Mouse (Mus musculus) left cerebral cortex, postnatal 14 days (tissue): ENCODE data around the gene Rab31. TPM values are rescaled to one million over a fixed set of nuclear protein-coding genes. Genes with fewer than 3 reads are reported as not detected.

Experiments
- DNase-seq, 2 experiments: peaks; one replicate each; pipeline ENCODE4 v3.0.0; 2021 to 2022; ENCODE audit warnings: low spot score in 2 of 2, mixed read lengths in 1 of 2
- intact Hi-C: fragments of 180-260 bp; cut with DNase I; formaldehyde crosslinking; loops from one replicate; pipeline ENCODE4 v1.15.1; 2025
- total RNA-seq, 2 experiments: library from RNA; stranded (reverse); gene quantifications; 2 replicates each; pipeline ENCODE4 v1.2.3; 2021

The Rab31 gene
- total RNA-seq, 2 experiments from 2014 or later: 76.0 to 87.4 TPM

- no peak for DNase-seq
- intact Hi-C loops: no loop called here
Measured at GRCm38 (mm10) chr17:65742969-65743368, 29.6 kb downstream of the Rab31 start.

GRCm38 (mm10) chr17:65742245-65742905, 30.2 kb downstream of the Rab31 start:
- intact Hi-C loops: no loop called here
- no peak for DNase-seq

- intact Hi-C loops: no loop called here
- DNase-seq: no peak
Measured at GRCm38 (mm10) chr17:65741565-65741964, 31.0 kb downstream of the Rab31 start.

- no peak for DNase-seq
- intact Hi-C loops: no loop called here
Measured at GRCm38 (mm10) chr17:65739874-65740725, 32.5 kb downstream of the Rab31 start.

GRCm38 (mm10) chr17:65737622-65738021, 34.9 kb downstream of the Rab31 start:
- intact Hi-C loops: no loop called here
- no peak for DNase-seq

- DNase-seq: no peak
- intact Hi-C loops: no loop called here
Measured at GRCm38 (mm10) chr17:65737175-65737574, 35.4 kb downstream of the Rab31 start.

GRCm38 (mm10) chr17:65735088-65735487, 37.5 kb downstream of the Rab31 start:
- intact Hi-C loops: no loop called here
- DNase-seq: no peak

GRCm38 (mm10) chr17:65732666-65733065, 39.9 kb downstream of the Rab31 start:
- no peak for DNase-seq
- intact Hi-C loops: no loop called here

- no peak for DNase-seq
- intact Hi-C loops: no loop called here
Measured at GRCm38 (mm10) chr17:65731710-65732109, 40.8 kb downstream of the Rab31 start.

- intact Hi-C loops: no loop called here
- no peak for DNase-seq
Measured at GRCm38 (mm10) chr17:65729945-65730741, 42.4 kb downstream of the Rab31 start.

GRCm38 (mm10) chr17:65726755-65727154, 45.8 kb downstream of the Rab31 start:
- no peak for DNase-seq
- intact Hi-C loops: no loop called here

- intact Hi-C loops: no loop called here
- DNase-seq: no peak
Measured at GRCm38 (mm10) chr17:65726274-65726673, 46.3 kb downstream of the Rab31 start.

GRCm38 (mm10) chr17:65725814-65726213, 46.7 kb downstream of the Rab31 start:
- intact Hi-C loops: no loop called here

GRCm38 (mm10) chr17:65725381-65725780, 47.2 kb downstream of the Rab31 start:
- DNase-seq: no peak
- intact Hi-C loops: no loop called here

More at GRCm38 (mm10) chr17:65725814-65726213, 46.7 kb downstream of the Rab31 start:
- no peak for DNase-seq

- DNase-seq: no peak
- intact Hi-C loops: no loop called here
Measured at GRCm38 (mm10) chr17:65724254-65724653, 48.3 kb downstream of the Rab31 start.

GRCm38 (mm10) chr17:65723633-65724032, 48.9 kb downstream of the Rab31 start:
- DNase-seq: no peak
- intact Hi-C loops: no loop called here

- no peak for DNase-seq
- intact Hi-C loops: no loop called here
Measured at GRCm38 (mm10) chr17:65721330-65721729, 51.2 kb downstream of the Rab31 start.

GRCm38 (mm10) chr17:65719826-65720225, 52.7 kb downstream of the Rab31 start:
- DNase-seq: no peak
- intact Hi-C loops: no loop called here

GRCm38 (mm10) chr17:65718578-65718977, 54.0 kb downstream of the Rab31 start:
- intact Hi-C loops: no loop called here

GRCm38 (mm10) chr17:65717658-65718199, 54.8 kb downstream of the Rab31 start:
- intact Hi-C loops: no loop called here
- DNase-seq: no peak

More at GRCm38 (mm10) chr17:65718578-65718977, 54.0 kb downstream of the Rab31 start:
- no peak for DNase-seq
